ENCODE assay signal across 14 mouse cellular contexts in genomic region chr2:26441688-26442087, GRCm38 (mm10).
"Had no signal": no experiment of that assay in that cellular context is flagged by ENCODE, and none has a peak within 500 bp of the region (broad histone marks: within the 10 kb centered on the region; RNA-seq: fewer than 3 reads in every experiment).

No protein-coding gene starts in this region.

- DNase-seq: kidney, postnatal 25 days; lung, adult 2 months; lung, postnatal 36 days; right cerebral cortex, adult 18-20 months; right cerebral cortex, postnatal 25 days had no signal

- H3K27ac ChIP-seq: left cerebral cortex, adult 2 months; limb, embryonic 10.5 days; liver, embryonic 15.5 days; midbrain, embryonic 13.5 days; neural tube, embryonic 15.5 days; stomach, postnatal 0 days had no signal

- ATAC-seq: lung, postnatal 0 days; midbrain, embryonic 13.5 days had no signal

- H3K9me3 ChIP-seq: limb, embryonic 10.5 days; liver, embryonic 15.5 days; midbrain, embryonic 13.5 days; neural tube, embryonic 15.5 days had no signal

- H3K4me3 ChIP-seq: left cerebral cortex, adult 2 months; limb, embryonic 10.5 days; liver, embryonic 15.5 days; midbrain, embryonic 13.5 days; myocyte; neural tube, embryonic 15.5 days had no signal

- H3K4me2 ChIP-seq: liver, embryonic 11.5 days; liver, embryonic 15.5 days; midbrain, embryonic 13.5 days; neural tube, embryonic 15.5 days had no signal

- H3K27me3 ChIP-seq: liver, embryonic 15.5 days; midbrain, embryonic 13.5 days; neural tube, embryonic 15.5 days had no signal

- H3K9ac ChIP-seq: liver, embryonic 15.5 days; midbrain, embryonic 13.5 days; neural tube, embryonic 15.5 days had no signal
